Mouse (Mus musculus): Measurements from ENCODE around the gene Pold4.
"Not testable (repeated sequence)": the region's sequence is repeated elsewhere in the genome, so short reads cannot be mapped to it uniquely, and the experiment has no call there.

The Pold4 gene

GRCm38 (mm10) chr19:4229451-4230076, 2.1 kb upstream of the Pold4 start:
- no peak for DNase-seq

GRCm38 (mm10) chr19:4230415-4230814, 1.3 kb upstream of the Pold4 start:
- DNase-seq, result no peak

- no peak for DNase-seq
These were observed 480 bp downstream of the Pold4 start for GRCm38 (mm10) chr19:4232186-4232572.

- DNase-seq, result no peak
These were observed 952 bp downstream of the Pold4 start for GRCm38 (mm10) chr19:4232651-4233050.

GRCm38 (mm10) chr19:4234548-4234947, 2.8 kb downstream of the Pold4 start:
- no peak for DNase-seq

GRCm38 (mm10) chr19:4240247-4240668, 8.6 kb downstream of the Pold4 start:
- DNase-seq, result no peak

GRCm38 (mm10) chr19:4242416-4242815, 10.7 kb downstream of the Pold4 start:
- DNase-seq, result no peak

GRCm38 (mm10) chr19:4244775-4245174, 13.1 kb downstream of the Pold4 start:
- DNase-seq, result no peak

GRCm38 (mm10) chr19:4247010-4247409, 15.3 kb downstream of the Pold4 start:
- DNase-seq, result no peak

GRCm38 (mm10) chr19:4248683-4249082, 17.0 kb downstream of the Pold4 start:
- not testable (repeated sequence) for DNase-seq

GRCm38 (mm10) chr19:4254230-4254629, 22.5 kb downstream of the Pold4 start:
- no peak for DNase-seq

GRCm38 (mm10) chr19:4255583-4256162, 24.0 kb downstream of the Pold4 start:
- no peak for DNase-seq

- peak; percentile 91 for DNase-seq
These were observed 25.7 kb downstream of the Pold4 start for GRCm38 (mm10) chr19:4257216-4257896.

GRCm38 (mm10) chr19:4257897-4258252, 26.2 kb downstream of the Pold4 start:
- DNase-seq, result no peak

- DNase-seq, result no peak
These were observed 29.5 kb downstream of the Pold4 start for GRCm38 (mm10) chr19:4261038-4261698.

- no peak for DNase-seq
These were observed 31.1 kb downstream of the Pold4 start for GRCm38 (mm10) chr19:4262756-4263155.

GRCm38 (mm10) chr19:4263702-4264101, 32.0 kb downstream of the Pold4 start:
- no peak for DNase-seq

- DNase-seq, result no peak
These were observed 32.6 kb downstream of the Pold4 start for GRCm38 (mm10) chr19:4264171-4264780.

- no peak for DNase-seq
These were observed 34.3 kb downstream of the Pold4 start for GRCm38 (mm10) chr19:4265956-4266355.

- peak; percentile 94 for DNase-seq
These were observed 37.1 kb downstream of the Pold4 start, which contains the start of gene Ssh3 for GRCm38 (mm10) chr19:4268566-4269361. Gene Ssh3, minus strand, starts transcription at chr19:4269180.

GRCm38 (mm10) chr19:4270187-4270586, 38.5 kb downstream of the Pold4 start:
- DNase-seq, result no peak

- no peak for DNase-seq
These were observed 39.3 kb downstream of the Pold4 start for GRCm38 (mm10) chr19:4270972-4271371.
